Mouse (Mus musculus) adrenal gland, postnatal 14 days (tissue): ENCODE data around the gene Phactr1. TPM values are rescaled to one million over a fixed set of nuclear protein-coding genes. Genes with fewer than 3 reads are reported as not detected.
A peak's percentile ranks its signal among the peaks of the same experiment; 100 is the strongest.

ENCODE experiments used
- DNase-seq: peaks from one replicate; pipeline ENCODE4 v3.0.0; 2021; ENCODE audit warnings: mixed read lengths
- total RNA-seq: library from RNA; stranded (reverse); gene quantifications from 2 replicates; pipeline ENCODE4 v1.2.3, GENCODE M21; 2021

Gene Phactr1
- total RNA-seq, 1 experiment from 2014 or later: 9.5 TPM

DNA sequence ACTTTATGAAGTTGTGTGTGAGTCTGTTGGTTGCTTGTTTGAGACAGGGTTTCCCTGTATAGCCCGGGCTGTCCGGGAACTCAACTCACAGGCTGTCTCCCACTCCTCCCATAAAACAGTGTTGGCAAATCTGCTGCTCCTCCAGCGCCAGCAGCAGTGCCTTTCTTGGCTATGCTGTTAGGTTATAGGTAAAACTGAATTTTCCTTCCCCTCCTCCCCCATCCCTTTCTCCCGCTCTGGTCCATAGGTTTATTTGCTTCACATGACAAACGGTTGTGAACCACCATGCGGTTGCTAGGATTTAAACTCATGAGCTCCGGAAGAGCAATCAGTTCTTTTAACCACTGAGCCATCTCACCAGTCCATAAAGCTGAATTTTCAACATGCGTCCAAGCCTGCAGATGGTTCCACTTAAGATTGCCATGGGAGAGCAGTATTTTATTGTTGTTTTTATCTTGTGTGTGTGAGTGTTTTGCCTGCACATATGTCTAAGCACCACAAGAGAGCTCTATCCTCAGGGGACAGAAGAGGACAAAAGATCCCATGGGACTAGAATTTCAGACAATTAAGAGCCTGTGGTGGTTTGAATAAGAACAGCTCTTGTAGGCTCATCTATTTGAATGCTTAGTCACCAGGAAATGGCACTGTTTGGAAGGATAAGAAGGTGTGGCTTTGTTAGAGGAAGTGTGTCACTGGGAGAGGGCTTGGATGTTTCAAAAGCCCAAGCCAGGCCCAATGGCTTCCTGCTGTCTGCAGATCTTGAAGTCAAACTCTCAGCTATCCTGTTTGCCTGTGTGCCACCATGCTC lies 503.0 kb downstream of the Phactr1 start:
- DNase-seq: peak; percentile 31

DNA sequence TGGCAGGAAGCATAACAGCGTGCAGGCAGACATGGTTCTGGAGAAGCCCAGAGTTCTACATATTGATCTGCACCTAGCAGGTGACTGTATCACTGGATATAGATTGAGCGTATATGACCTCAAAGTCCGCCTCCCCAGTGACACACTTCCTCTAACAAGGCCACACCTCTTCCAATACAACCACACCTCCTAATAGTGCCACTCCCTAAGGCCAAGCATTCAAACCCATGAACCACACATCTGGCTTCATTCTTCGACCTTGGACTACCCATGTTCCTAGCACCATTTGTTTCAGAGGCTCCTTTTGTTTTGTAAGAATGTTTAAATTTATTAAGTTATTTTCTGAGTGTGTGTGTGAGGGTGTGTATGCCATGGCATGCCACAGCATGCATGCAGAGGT lies 507.3 kb downstream of the Phactr1 start:
- no peak for DNase-seq
